Mouse (Mus musculus) layer of hippocampus, postnatal 10 days (tissue): ENCODE measurements around the gene Dstn. TPM values are rescaled to one million over a fixed set of nuclear protein-coding genes. Genes with fewer than 3 reads are reported as not detected.

ENCODE experiments used
- total RNA-seq, 2 experiments: library from RNA; stranded (reverse); gene quantifications; 2 replicates each; pipeline ENCODE4 v1.2.3; 2021

Gene Dstn
- total RNA-seq, 2 experiments from 2014 or later = 257 to 268 TPM

Other genes starting within 250 kb of the Dstn start
- 1 to 10 TPM; 5.0 TPM for gene Bfsp1, start 52.1 kb upstream of the Dstn start, total RNA-seq
- gene Rrbp1, start 95.9 kb downstream of the Dstn start, total RNA-seq = 100 to 1,000 TPM in 1 of 2 experiments, 10 to 100 TPM in 1; 94.7 to 102 TPM
- not detected for gene Banf2, start 117.7 kb downstream of the Dstn start, total RNA-seq